Comparison of ENCODE assay signal across 12 mouse cellular contexts in the genomic region with DNA sequence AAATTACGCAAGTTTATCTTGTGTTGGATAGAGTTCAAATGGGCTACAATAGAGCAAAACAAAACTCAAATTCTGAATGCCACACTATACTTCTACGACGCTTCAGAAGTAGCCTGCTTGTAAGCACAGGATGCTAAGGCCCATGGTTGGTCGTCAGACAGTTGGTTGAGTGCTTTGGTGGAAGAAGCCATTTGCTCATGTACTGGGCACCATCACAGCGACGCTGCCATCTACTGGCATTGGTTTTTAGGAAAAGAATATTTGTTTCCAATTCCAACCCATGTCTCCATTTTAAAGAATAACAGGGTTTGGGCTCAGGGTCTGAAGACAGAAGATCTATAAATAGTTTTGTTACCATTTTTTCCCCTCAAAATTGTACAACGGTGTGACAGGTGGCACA.
A peak's percentile ranks its signal among the peaks of the same experiment; 100 is the strongest.
DNase-seq lines count a peak whose midpoint lies in the region; ATAC-seq and TF ChIP-seq lines count a peak whose summit lies in the region.
"Had no signal": no experiment of that assay in that cellular context is flagged by ENCODE, and none has a peak within 500 bp of the region (broad histone marks: within the 10 kb centered on the region; RNA-seq: fewer than 3 reads in every experiment).

No protein-coding gene starts in this region.

- H3K9ac ChIP-seq in hindbrain, embryonic 11.5 days (ENCODE audit: low read depth, low read length), result no peak overlapping the region
- H3K9ac ChIP-seq in liver, embryonic 14.5 days (replicated peaks), result no peak overlapping the region
- no peak overlapping the region for H3K9ac ChIP-seq in liver, embryonic 11.5 days (ENCODE audit: low read depth, low read length)
- H3K9ac ChIP-seq: midbrain, embryonic 15.5 days had no signal

- no peaks in the 10 kb centered on the region for H3K36me3 ChIP-seq in hindbrain, embryonic 11.5 days (ENCODE audit: control insufficient read depth, insufficient read depth, low read length)
- H3K36me3 ChIP-seq in hindbrain, embryonic 10.5 days, result no peaks in the 10 kb centered on the region
- H3K36me3 ChIP-seq in liver, embryonic 14.5 days (replicated peaks; ENCODE audit: control insufficient read depth, insufficient read depth, low read depth), result no peaks in the 10 kb centered on the region
- no peaks in the 10 kb centered on the region for H3K36me3 ChIP-seq in liver, embryonic 11.5 days (ENCODE audit: control insufficient read depth, insufficient read depth, low read length)
- H3K36me3 ChIP-seq in thymus, adult 2 months (ENCODE audit: control insufficient read depth, insufficient read depth, low read length), result no peaks in the 10 kb centered on the region
- H3K36me3 ChIP-seq: midbrain, embryonic 15.5 days had no signal

- TF ChIP-seq POLR2A in thymus, adult 2 months (IDR thresholded peaks at IDR 0.05; ENCODE audit: control insufficient read depth, extremely low read depth, insufficient read depth, low read length, poor library complexity), result no peak

- no peak overlapping the region for H3K4me3 ChIP-seq in hindbrain, embryonic 11.5 days (ENCODE audit: low read depth, low read length)
- no peak overlapping the region for H3K4me3 ChIP-seq in hindbrain, embryonic 10.5 days
- H3K4me3 ChIP-seq in liver, embryonic 14.5 days (ENCODE audit: insufficient read depth in 1 of 2, low read depth in 2 of 2, low read length in 2 of 2), result no peak overlapping the region
- H3K4me3 ChIP-seq in liver, embryonic 11.5 days (ENCODE audit: low read depth, low read length), result no peak overlapping the region
- H3K4me3 ChIP-seq in thymus, adult 2 months (ENCODE audit: control insufficient read depth, insufficient read depth, low read length), result no peak overlapping the region
- H3K4me3 ChIP-seq: midbrain, embryonic 15.5 days had no signal

- H3K27ac ChIP-seq in hindbrain, embryonic 11.5 days (ENCODE audit: low read depth, low read length), result no peak overlapping the region
- no peak overlapping the region for H3K27ac ChIP-seq in hindbrain, embryonic 10.5 days
- H3K27ac ChIP-seq in liver, embryonic 14.5 days, result no peak overlapping the region
- no peak overlapping the region for H3K27ac ChIP-seq in liver, embryonic 11.5 days (ENCODE audit: low read depth, low read length)
- no peak overlapping the region for H3K27ac ChIP-seq in thymus, adult 2 months (ENCODE audit: control insufficient read depth, insufficient read depth, low read length)
- H3K27ac ChIP-seq: midbrain, embryonic 15.5 days had no signal

- no peak for TF ChIP-seq EP300 in liver, embryonic 14.5 days (IDR thresholded peaks at IDR 0.05; ENCODE audit: low read depth)

- DNase-seq in adrenal gland, postnatal 36 days, result peak; percentile 3 to 5
- no peak for DNase-seq in adrenal gland, adult 8-10 months
- DNase-seq in hindbrain, embryonic 11.5 days (ENCODE audit: low spot score), result peak; percentile 16
- DNase-seq in hindbrain, embryonic 10.5 days (ENCODE audit: low spot score), result no peak
- no peak for DNase-seq in liver, embryonic 14.5 days (ENCODE audit: low read depth in 3 of 3, low spot score in 3 of 3)
- DNase-seq in liver, embryonic 11.5 days (ENCODE audit: low spot score), result no peak
- peak; percentile 33 for DNase-seq in embryo, embryonic 11 days
- no peak for DNase-seq in thymus, adult 2 months
- DNase-seq: adrenal gland, postnatal 25 days; cerebellum, adult 9-10 months; gastrocnemius, postnatal 25 days had no signal

- no peak for ATAC-seq in hindbrain, embryonic 11.5 days (ENCODE audit: low FRiP score)
- ATAC-seq in liver, embryonic 14.5 days (ENCODE audit: insufficient read depth), result no peak
- ATAC-seq in liver, embryonic 11.5 days (replicated peaks; ENCODE audit: low FRiP score), result no peak

- TF ChIP-seq CTCF in liver, embryonic 14.5 days (IDR thresholded peaks at IDR 0.05; ENCODE audit: low read depth), result 0 out of 2 replicates have a peak, but pooled peaks have one; percentile 7
- no peak for TF ChIP-seq CTCF in thymus, adult 2 months (IDR thresholded peaks at IDR 0.05; ENCODE audit: borderline replicate concordance, control insufficient read depth, extremely low read depth, insufficient read depth, low read length, poor library complexity)

- no peaks in the 10 kb centered on the region for H3K27me3 ChIP-seq in hindbrain, embryonic 11.5 days (ENCODE audit: control insufficient read depth, insufficient read depth, low read length)
- H3K27me3 ChIP-seq in hindbrain, embryonic 10.5 days (ENCODE audit: insufficient read depth, poor library complexity, severe bottlenecking), result no peaks in the 10 kb centered on the region
- no peaks in the 10 kb centered on the region for H3K27me3 ChIP-seq in liver, embryonic 14.5 days (ENCODE audit: control insufficient read depth, insufficient read depth, low read length)
- no peaks in the 10 kb centered on the region for H3K27me3 ChIP-seq in liver, embryonic 11.5 days (replicated peaks; ENCODE audit: control insufficient read depth, insufficient read depth, low read length)
- H3K27me3 ChIP-seq in thymus, adult 2 months (ENCODE audit: control insufficient read depth, insufficient read depth, low read length), result no peaks in the 10 kb centered on the region
- H3K27me3 ChIP-seq: midbrain, embryonic 15.5 days had no signal

- no peaks in the 10 kb centered on the region for H3K9me3 ChIP-seq in hindbrain, embryonic 11.5 days (ENCODE audit: control insufficient read depth, low read length)
- H3K9me3 ChIP-seq in hindbrain, embryonic 10.5 days, result no peaks in the 10 kb centered on the region
- no peaks in the 10 kb centered on the region for H3K9me3 ChIP-seq in liver, embryonic 14.5 days (ENCODE audit: control insufficient read depth, low read length)
- H3K9me3 ChIP-seq in liver, embryonic 11.5 days (ENCODE audit: control insufficient read depth, low read length), result no peaks in the 10 kb centered on the region
- H3K9me3 ChIP-seq: midbrain, embryonic 15.5 days had no signal

- no peak overlapping the region for H3K4me2 ChIP-seq in hindbrain, embryonic 11.5 days (replicated peaks; ENCODE audit: low read depth, low read length)
- no peak overlapping the region for H3K4me2 ChIP-seq in liver, embryonic 14.5 days (ENCODE audit: low read depth)
- no peak overlapping the region for H3K4me2 ChIP-seq in liver, embryonic 11.5 days
- H3K4me2 ChIP-seq: midbrain, embryonic 15.5 days had no signal

- 68% methylated on average over 7 of the region's 7 CpGs for WGBS in hindbrain, embryonic 11.5 days
- WGBS in hindbrain, embryonic 10.5 days, result 67% methylated on average over 7 of the region's 7 CpGs
- WGBS in liver, embryonic 14.5 days (ENCODE audit: insufficient replicate concordance), result 50% methylated on average over 7 of the region's 7 CpGs
- 67% methylated on average over 7 of the region's 7 CpGs for WGBS in liver, embryonic 11.5 days
- WGBS in thymus, adult 2 months, result 74% methylated on average over 7 of the region's 7 CpGs

- no peaks in the 10 kb centered on the region for H3K4me1 ChIP-seq in hindbrain, embryonic 11.5 days (replicated peaks; ENCODE audit: control insufficient read depth, insufficient read depth, low read length)
- peaks cover 4% of the 10 kb centered on the region; the same call in 1 of the 2 replicates for H3K4me1 ChIP-seq in hindbrain, embryonic 10.5 days (replicated peaks)
- no peaks in the 10 kb centered on the region for H3K4me1 ChIP-seq in liver, embryonic 14.5 days (replicated peaks; ENCODE audit: control insufficient read depth in 2 of 2, insufficient read depth in 2 of 2, low read length in 1 of 2)
- no peaks in the 10 kb centered on the region for H3K4me1 ChIP-seq in liver, embryonic 11.5 days (replicated peaks; ENCODE audit: control insufficient read depth, insufficient read depth, low read length)
- H3K4me1 ChIP-seq in thymus, adult 2 months (replicated peaks; ENCODE audit: control insufficient read depth, insufficient read depth, low read length), result no peaks in the 10 kb centered on the region
- H3K4me1 ChIP-seq: midbrain, embryonic 15.5 days had no signal

Comparison
In these comparisons a context has a peak if more than half of its experiments do, and no peak if none do; other contexts are left out.
1. DNase-seq: peak in adrenal gland, postnatal 36 days (2 of 2), hindbrain, embryonic 11.5 days (single experiment) and embryo, embryonic 11 days (single experiment); none in adrenal gland, adult 8-10 months (single experiment), hindbrain, embryonic 10.5 days (single experiment), liver, embryonic 14.5 days (0 of 3), liver, embryonic 11.5 days (single experiment) and thymus, adult 2 months (single experiment).